Mouse (Mus musculus) monocyte, adult 5-6 weeks (primary cell): ENCODE results near the gene Paqr6. TPM values are rescaled to one million over a fixed set of nuclear protein-coding genes. Genes with fewer than 3 reads are reported as not detected.

Experiments used
- ATAC-seq: fragments of 153-309, 156-312 bp; replicated peaks from 2 replicates; pipeline ENCODE4 v1.8.0; 2017; ENCODE audit warnings: mild to moderate bottlenecking; ENCODE audit not compliant: low TSS enrichment, insufficient number of reproducible peaks, severe bottlenecking, poor library complexity, low FRiP score
- total RNA-seq: library from RNA; stranded (forward); fragments of 200-1000, 200-491, 200-594 nt; gene quantifications from 3 replicates; pipeline ENCODE4 v1.2.3, GENCODE M21; 2017

Gene Paqr6
- total RNA-seq: 1.6 TPM in 1 of 3 replicates, not detected in the others

DNA sequence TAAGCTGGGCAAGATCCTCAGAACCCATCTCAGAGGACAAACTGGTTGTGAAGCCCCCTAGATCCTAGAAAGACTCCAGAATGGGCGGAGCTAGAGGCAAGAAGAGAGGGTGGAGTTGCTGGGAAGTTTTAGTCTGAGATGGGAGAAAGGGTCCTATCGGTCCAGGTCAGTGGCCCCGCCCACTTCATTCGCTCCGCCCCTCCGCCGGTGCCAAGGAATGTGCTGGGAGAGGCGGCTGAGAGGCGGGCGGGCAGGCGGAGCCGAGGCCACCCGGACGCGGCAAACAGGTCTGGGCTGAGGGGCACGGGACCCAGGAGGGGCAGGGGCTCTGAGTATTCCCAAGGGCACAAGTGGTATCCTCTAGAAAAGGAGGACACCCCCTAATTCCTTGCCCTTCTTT is at the start of gene Paqr6:
Paqr6 (plus strand) TSS at position 248 of the 400 bp plus-strand sequence.
- no peak for ATAC-seq

DNA sequence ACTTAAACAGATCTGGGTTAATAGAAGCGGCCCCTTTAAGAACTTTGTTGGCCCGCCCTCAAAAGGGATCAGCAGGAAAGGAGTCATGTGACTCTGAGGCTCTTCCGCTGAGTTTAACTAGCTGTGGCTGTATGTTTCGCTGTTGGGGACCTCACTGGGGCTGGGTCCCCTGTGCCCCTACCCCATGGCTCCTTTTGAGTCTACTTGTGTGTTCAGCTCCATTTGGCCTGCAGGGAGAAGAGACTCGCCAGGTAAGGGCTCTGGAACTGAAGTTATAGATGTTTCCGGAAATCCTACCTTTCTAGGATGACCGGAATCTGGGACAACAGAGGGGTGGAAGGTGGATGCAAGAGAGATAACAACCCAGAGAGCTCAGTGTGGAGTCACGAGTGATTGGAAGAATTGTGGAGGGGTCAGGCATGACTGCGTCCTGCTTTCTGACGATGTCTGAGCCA is 39.4 kb upstream of the Paqr6 start, which contains the start of gene Glmp:
Glmp (plus strand) TSS at position 73 of the 455 bp plus-strand sequence.
- ATAC-seq: peak; percentile 75

DNA sequence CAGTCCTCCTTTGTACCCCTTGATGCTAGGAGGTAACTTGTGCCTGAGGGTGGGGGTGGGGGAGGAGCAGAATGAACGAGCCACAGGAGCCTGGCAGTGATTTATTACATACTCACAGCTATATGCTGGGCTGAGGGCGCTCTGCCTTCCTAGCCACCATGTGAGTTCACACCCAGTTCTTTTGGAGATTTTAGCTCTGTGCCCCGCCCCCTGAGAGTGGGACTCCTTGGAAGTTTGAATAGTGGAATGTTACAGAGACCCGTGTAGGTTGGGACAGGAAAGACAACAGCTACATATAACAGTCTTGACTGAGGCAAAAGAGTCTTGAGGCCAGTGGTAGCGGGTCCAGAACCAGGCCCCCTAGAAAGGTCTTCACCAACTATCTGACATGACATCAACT is 35.4 kb upstream of the Paqr6 start:
- ATAC-seq: no peak

DNA sequence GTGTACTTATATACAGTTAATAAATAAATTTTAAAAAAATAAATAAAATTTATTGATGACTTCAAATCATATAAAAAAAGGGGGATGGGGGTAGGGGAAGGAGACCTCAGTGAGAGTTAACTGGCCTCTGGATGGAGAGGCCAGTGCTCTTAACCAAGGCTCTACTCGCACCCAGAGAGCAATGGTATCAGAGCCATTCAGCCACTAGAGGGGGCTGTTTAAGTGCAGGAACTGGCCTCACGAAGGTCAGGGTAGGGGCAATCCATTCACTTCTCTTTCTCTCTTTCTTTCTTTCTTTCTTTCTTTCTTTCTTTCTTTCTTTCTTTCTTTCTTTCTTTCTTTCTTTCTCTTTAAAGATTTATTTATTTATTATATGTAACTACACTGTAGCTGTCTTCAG is 33.1 kb upstream of the Paqr6 start:
- no peak for ATAC-seq

DNA sequence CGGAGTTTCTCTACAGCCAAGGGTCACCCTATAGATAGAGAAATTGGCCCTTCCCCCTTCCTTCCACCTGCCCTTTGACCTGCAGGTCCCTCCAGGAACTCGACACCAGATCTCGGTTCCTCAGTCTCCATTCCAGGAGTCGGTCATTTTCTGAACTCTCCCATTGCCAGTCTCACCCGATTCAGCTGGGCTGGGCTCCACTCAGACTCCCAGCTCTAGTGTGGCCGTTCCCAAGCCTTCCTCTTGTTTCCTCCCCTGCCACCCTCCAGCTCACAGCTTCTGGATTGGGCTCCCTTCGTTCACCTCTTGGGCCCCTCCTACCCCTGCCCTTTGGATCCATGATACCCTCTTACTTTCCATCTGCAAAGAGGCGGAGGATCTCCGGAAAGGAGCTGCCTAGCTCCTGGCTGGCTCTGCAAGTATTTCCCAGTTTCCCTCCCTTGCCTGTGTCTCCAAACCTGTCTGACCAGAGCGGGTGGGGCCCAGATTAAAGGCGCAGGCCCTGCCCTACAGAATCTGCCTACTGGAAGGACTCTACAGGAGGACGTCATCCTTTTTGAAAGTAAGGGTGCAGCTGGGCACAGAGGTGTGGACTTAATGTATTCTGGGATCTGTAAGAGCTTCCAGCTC is 30.2 kb upstream of the Paqr6 start:
- no peak for ATAC-seq

DNA sequence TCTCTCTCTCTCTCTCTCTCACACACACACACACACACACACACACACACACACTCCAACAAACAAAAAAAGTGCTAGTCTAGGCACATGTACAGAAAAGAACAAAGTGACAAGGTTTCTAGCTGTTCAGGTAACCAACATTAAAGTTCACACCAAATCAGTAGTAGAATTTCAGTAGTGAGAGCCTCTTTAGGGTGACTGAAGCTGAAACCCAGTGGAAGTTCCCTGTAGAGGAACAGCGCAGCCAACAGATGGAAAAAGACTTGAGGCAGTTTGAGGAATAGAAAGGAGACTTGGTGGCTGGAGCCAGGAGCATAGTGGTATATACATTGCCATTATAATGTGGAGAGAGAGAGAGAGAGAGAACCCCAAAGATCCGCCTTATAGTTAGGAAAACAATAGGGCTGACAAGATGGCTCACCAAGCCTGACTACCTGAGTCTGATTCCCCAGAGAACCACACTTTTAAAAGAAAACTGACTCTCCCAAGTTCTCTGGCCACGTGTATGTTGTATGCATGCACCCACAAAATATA is 29.4 kb upstream of the Paqr6 start:
- ATAC-seq: no peak

DNA sequence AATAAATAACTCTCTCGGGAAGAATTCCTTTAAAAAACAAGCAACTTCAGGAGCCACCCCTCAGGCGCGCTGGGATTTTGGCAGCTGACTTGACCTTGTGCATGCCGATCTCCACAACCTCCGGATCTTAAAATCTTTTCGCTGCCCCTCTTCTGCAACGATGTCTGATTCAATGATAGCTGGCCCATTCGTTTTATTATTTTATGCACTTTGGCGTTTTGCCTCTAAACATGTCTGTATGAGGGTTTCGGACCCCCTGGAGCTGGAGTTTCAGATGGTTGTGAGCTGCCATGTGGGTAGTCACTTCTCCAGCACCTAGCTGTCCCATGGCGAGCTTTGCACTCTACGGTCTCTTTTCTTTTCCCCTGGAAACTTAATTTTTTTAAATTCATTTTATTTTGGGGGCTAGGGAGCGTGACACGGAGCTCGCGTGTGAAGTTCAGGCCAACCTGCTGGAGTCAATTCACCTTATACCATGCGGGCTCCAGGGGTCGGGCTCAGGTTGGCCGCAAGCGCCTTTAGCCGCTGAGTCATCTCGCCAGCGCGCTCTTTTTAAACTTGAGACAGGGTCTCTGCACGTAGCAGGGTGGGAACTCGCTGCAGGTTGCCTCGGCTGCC is 28.8 kb upstream of the Paqr6 start:
- ATAC-seq: no peak

DNA sequence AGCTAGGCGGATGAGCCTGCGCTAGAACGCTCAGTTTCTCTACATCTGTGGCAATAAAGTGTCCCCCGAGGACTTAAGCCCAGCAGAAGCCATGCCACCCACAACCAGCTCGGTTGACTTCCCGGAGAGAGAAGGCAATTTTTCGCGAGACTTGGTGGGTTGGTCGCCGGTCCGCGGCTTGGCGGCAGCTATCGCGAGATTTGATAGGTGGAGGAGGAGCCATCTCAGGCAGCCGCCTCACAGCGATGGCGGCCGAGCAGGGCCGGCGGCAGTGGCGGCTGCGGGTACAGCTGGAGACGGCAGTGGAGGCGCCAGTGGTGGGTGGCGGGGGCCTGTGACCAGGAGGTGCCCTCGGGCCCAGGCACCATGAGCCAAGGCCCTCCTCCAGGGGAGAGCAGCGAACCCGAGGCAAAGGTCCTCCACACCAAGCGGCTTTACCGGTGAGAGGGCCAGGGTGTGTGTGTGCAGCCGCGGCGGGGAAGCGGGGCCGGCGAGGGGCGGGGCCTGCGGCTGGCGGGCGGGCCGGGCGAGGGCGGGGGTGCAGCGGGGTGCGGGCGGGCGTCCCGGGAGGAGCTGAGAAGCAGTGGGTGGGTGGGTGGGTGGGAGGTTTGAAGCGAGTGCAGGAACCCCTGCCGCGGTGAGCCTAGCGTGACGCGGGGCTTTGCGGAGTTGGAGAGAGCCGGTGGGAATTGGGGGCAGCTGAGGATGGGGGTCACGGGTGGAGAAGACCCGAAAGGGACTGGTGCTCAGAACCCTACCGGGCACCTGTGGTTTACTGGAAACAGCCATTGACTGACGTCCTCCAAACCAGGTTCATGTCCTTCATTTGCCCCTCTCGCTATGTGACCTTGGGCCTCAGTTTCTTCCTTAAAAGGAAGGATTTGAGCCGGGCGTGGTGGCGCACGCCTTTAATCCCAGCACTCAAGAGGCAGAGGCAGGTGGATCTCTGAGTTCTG is 28.0 kb upstream of the Paqr6 start, which contains the start of the genes Tmem79 and Smg5:
Tmem79 (minus strand) TSS at position 91 of the 956 bp plus-strand sequence.
Smg5 (plus strand) TSS at position 203 of the 956 bp plus-strand sequence.
- ATAC-seq: peak; percentile 95

DNA sequence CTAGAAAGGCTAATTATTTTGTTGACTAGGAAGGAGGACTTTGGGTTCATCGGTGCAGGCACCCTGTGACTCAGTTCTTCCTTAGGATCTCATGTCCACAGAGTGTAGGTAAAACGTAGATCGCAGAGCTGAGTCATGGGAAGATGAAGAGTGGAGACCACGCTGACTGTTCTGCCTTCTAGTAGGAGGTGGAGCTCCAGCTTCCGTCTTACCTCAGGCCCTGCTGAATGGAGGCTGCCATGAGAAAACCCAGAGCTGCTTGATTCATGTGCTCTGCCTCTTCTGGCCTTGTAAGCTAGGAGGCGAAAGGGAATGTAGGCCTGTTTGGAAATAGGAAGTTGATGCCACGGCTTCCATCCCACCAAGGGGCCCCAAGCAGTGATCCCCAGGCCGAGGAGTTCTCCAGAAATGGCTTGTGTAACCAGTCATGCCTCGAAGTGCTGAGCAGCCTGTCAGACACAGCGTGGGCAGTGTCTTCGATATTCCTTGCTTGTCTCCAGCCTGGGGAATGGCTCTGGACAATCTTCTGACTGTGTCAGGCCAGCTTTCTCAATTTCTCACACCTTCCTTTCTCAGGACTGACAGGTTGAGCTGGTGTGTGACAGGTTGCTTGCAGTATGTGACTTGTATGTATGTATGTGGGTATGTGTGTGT is 26.9 kb upstream of the Paqr6 start:
- 0 out of 2 replicates have a peak, but pooled peaks have one; percentile 7 for ATAC-seq

DNA sequence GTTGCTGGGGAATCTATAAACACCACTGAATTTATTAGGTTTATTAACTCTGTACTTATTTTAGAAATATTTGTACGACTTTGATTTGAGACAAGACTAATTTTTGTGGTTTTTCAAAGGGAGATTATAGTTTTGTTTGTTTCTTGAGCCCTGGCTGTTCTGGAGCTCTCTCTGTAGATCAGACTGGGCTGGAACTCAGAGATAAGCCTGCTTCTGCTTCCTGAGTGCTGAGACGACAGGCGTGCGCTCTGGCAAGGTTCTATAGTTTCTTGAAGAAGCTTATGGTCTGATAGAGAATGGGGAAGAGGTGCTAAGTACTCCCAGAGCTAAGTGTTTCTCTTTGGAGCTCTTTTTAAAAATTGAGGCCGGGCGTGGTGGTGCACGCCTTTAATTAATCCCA is 26.1 kb upstream of the Paqr6 start:
- ATAC-seq: no peak

DNA sequence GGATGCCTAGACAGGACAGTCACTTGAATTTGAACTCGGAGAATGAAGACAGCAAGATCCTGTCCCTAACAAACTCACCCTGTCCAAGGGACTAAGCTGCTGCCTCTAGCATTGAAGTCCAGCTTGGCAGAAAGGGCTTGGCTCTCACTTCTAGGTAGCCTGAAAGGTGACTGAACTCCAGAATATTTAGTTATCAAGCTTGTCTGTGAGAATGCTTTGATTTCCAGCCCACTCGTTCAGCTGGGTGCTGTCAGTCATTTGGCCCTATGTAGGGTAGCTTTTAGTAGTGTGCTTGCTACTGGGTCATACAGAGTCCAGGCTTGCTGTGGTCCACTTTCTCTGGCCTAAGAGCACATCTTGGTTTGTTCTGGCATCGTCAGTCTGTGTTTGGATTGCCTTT is 25.4 kb upstream of the Paqr6 start:
- no peak for ATAC-seq

DNA sequence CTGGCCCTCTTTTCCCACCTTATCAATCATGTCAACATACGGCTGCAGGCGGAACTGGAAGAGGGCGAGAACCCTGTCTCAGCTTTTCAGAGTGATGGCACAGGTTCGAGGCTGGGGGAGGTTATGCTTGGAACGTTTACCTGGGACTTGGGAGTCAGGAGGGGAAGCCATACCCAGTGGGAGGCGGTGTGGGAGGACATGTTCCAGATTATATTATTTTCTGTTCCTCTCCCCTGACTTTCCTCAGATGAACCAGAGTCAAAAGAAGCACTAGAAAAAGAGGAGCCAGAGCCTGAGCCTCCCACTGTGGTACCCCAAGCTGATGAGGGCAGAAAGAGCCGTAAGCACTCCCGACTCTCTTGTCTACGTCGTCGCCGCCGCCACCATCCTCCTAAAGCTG is 13.7 kb upstream of the Paqr6 start:
- no peak for ATAC-seq

DNA sequence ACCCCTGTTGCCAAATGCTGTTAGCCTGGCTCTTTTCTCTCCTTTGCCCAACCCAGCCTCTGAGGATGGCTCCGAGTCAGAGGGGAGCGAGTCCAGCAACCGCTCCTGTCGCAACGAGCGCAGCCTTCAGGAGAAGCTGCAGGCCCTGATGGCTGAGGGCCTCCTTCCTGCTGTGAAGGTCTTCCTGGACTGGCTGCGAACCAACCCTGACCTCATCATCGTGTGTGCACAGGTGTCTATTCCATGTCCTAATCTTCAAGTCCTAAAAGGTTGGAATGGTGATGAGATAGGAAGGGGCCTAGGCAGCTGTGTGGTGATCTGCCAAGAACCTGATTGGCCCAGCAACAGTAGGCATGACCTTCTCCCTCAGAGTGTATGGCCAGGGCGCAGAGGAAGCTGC is 11.5 kb upstream of the Paqr6 start:
- ATAC-seq: no peak

DNA sequence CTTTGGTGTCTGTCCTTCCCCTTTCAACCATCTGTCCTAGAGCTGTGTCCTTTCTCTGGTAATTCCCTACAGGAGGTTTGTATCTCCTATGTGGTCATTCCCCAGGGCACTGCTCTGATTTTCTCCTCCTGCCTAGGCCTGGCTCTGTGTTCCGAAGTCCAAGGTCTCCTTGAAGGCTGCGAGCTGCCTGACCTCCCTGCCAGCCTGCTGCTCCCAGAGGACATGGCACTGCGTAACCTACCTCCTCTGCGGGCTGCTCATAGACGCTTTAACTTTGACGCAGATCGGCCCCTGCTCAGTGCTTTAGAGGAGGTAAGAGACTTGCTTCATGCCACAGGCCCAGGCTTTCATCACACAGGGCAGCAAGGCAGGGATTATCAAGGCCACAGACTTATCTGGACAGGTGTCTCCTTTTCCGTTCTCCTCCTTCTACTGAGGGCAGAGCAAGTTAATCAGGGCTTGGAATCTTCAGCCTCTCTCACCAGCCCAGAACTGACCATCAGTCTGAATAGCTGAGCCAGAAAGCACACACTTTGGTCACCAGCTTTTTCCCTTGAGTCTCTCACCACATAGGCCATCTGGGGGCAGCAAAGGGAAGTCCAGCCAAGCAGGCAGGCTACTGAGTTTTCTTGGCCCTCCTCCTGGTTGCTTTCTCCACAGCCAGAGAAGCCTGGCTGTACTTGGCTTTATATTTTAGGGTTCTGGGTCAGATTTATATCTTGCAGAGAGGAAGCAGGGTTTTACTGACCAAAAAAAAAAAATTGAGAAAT is 9.8 kb upstream of the Paqr6 start:
- no peak for ATAC-seq

DNA sequence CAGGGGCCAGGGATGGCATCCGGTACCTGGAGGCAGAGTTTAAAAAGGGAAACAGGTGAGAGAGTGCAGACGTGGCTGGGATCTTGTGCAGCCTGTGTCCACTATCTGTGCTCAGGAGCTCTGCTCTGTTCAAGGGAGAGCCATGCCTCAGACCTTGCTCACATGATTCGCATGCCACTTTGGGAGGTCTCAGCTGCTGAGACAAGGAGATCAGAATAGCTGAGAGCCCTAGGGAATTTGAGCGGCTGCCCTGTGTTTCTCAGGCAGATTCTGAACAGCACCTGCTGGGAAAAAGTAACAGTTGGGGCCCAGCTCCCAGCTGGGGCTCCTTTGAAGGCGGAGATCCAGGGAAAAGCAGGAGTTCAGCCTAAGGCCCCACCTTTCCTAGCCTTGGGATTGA is 4.8 kb upstream of the Paqr6 start:
- no peak for ATAC-seq

DNA sequence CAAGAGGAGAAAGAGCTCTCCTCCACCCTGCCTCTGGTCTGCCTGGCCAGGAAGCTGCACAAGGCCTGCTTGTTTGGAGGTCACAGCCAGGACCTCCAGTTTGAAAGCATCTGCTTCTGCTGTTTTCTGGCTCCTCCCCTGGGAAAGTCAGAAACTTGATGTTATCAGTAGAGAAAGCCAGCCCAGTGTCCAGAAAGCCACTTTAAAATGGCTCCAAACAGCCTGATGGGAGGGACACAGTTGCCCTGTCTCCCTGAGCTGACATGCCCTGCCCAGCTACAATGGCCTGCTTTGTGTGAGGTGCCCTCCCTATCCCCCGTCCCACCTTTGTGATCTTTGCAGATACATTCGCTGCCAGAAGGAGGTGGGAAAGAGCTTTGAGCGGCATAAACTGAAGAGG is 4.4 kb upstream of the Paqr6 start:
- ATAC-seq: no peak

DNA sequence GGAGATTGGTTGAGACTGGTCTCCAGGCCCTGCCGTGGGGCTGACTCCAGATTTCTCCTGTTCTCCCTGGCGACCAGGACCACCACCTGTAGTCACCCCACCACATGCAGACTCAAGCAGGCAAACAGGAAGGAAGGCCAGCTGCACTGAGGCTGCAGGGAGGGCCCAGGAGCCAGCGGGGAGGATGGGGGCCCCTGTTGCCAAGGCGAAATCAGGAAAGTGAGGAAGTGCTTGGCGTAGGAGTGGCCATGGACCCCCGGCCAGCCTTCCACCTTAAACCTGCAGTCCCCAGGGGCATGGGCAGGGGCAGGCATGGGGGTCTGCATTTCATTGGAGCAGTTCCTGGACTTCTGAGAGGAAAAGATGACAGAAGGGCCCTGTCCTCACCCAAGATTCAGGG is 3.3 kb upstream of the Paqr6 start:
- no peak for ATAC-seq
